Mouse (Mus musculus) testis, adult 2 months (tissue): ENCODE measurements at regions not wholly inside any gene's neighbourhood (a gene's known extent, or its start where the extent isn't known, plus 50 kb on each side); places are given as distances from the start of the nearest gene placed in this dataset.

Experiments
- CTCF ChIP-seq: fragments of 200-500 bp; IDR thresholded peaks from 2 replicates; pipeline ENCODE4 v1.5.1; 2012; ENCODE audit warnings: low read depth, mild to moderate bottlenecking, inconsistent platforms, low read length, moderate library complexity; ENCODE audit not compliant: control insufficient read depth, insufficient read depth, insufficient replicate concordance
- POLR2A ChIP-seq: fragments of 200-500 bp; IDR thresholded peaks from 2 replicates; pipeline ENCODE4 v1.6.1; 2012; ENCODE audit warnings: low read depth, mild to moderate bottlenecking, inconsistent platforms, low read length, moderate library complexity; ENCODE audit not compliant: control insufficient read depth

DNA sequence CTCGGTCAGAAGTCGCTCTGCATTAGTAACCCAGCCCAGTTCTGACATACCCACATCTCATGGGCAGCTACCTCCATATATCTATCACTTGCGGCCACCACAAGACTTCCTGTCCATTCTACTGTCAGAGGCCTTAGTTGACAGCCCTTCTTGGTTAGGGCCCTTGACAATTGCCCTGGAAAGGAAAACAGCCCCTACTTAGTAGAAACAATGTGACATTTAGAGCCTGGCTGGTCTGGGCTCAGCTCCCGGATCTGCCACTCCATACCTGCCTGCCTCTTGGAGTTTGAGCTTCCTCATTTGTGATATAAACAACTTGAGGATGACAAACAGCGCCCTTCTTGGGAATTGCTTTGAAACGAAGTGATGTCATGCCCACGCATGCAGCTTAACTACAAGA, 210.5 kb downstream of the 1500009L16Rik start:
- TF ChIP-seq CTCF, result no peak
- no peak for TF ChIP-seq POLR2A
